Mouse (Mus musculus) ES-Bruce4 (cell line): ENCODE measurements around the gene Irs3.

Experiments
- CTCF ChIP-seq: IDR thresholded peaks from one replicate; pipeline ENCODE4 v1.8.1; 2011; ENCODE audit warnings: low read depth, low read length
- EP300 ChIP-seq: IDR thresholded peaks from 2 replicates; pipeline ENCODE4 v1.6.1; 2011; ENCODE audit warnings: low read depth, low read length; ENCODE audit not compliant: insufficient read depth
- POLR2A ChIP-seq: IDR thresholded peaks from one replicate; pipeline ENCODE4 v1.8.1; 2011; ENCODE audit warnings: low read length; ENCODE audit not compliant: insufficient read depth

DNA sequence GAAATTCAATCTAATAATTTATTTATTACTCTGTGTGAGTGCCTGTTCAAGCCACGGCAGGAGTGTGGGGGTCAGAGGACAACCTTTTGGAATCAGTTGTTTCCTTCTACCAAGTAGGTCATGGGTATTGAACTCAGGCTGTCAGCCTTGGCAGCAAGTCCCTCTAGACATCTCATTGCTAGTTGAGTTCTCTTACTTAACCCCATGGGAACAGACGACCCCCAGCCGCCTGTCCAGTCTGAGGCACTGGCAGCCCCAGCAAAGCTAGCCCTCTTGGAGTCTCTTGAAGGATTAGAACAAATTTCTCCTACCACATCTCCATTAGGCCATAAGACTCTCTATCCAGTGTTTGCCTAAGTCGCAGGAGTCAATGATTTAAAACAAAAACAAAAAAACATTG lies 34.2 kb upstream of the Irs3 start:
- TF ChIP-seq POLR2A, result no peak
- TF ChIP-seq EP300, result no peak
- no peak for TF ChIP-seq CTCF
